Mouse (Mus musculus): ENCODE results near the gene Actn1.

Actn1 gene

DNA sequence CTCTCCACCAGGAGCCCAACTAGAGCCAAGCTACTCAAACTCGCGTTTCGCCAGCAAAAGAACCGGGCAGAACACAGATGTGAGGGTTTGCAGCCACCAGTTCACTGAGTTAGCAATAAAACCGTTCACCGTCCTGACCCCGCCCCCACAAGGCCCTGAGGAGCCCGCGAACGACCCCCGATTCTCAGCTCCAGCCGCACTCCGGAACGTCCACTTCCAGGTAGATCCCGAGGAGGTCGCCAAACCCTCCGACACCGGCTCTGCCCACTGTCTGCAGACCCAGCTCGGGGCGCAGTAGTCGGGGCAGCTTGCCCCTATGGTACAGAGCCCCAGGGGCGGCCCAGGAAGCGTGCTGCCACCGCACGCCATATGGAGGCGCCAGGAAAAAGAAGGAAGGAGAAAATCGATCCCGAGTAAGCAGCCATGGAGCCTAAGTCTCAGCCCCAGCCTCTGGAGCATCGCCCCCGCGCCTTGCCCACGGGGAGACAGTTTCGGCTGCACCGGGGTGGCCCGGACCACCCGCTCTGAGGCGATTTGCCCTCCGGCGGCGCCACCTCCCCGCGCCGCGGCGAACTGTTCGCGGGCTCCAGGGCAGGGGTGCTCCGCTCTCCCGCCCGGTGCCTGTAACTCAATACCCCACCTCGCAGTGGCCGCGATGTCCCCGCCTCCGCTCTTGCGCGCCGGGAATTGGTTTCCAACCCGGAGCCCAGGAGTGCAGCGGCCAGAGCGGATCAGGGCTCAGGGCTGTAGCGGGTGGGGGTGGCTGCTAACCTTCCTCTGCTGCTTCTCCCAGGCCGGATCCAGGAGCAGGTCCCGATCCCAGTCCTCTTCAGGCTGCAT is 735 bp downstream of the Actn1 start:
- peak; percentile 70 for DNase-seq (ENCODE audit: low read depth, low spot score)

GRCm38 (mm10) chr12:80258520-80259215 is 1.5 kb downstream of the Actn1 start:
- no peak for DNase-seq (ENCODE audit: low read depth, low spot score)

GRCm38 (mm10) chr12:80251978-80252377 is 8.2 kb downstream of the Actn1 start:
- DNase-seq (ENCODE audit: low read depth, low spot score) = no peak

- DNase-seq (ENCODE audit: low read depth, low spot score) = no peak
These were observed 8.6 kb downstream of the Actn1 start for GRCm38 (mm10) chr12:80251554-80251953.

DNA sequence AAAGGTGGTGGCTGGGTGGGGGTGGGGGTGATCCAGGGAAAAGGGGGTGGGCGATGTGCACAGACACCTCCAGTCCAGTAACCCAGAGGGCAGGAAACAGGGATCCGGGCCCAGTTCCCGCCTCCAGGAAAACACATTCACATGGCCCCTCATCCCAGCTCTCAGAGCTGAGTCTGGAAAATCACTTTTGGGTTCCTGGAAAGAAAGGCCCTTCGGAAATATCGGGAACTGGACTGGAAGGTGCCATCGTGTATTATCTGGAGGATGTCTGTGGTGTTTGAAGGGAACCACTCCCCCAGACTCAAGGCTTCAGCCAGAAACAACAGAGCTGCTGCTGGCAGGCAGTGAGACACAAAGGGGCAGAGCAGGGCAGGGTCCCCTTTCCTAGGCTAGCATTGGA is 10.6 kb downstream of the Actn1 start:
- no peak for DNase-seq (ENCODE audit: low read depth, low spot score)

GRCm38 (mm10) chr12:80247067-80247466 is 13.1 kb downstream of the Actn1 start:
- no peak for DNase-seq (ENCODE audit: low read depth, low spot score)

DNA sequence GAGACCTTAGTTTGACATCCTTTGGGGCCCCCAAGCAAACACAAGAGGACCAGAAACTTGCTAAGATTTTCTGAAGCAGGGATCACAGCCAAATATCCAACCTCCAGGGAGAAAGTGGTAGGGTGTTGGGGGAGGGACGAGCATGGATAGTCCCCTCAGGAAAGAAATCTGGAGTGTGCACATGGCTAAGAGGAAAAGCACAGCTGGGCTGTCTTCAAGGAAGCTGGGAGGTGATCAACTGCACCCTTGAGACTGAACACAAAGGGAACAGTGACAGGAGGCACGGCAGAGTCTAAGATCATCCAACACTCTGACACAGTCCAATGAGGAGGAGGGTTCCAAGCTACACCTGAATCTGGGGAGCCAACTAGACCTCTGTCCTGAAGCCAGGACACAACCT is 13.7 kb downstream of the Actn1 start:
- DNase-seq (ENCODE audit: low read depth, low spot score) = no peak

DNA sequence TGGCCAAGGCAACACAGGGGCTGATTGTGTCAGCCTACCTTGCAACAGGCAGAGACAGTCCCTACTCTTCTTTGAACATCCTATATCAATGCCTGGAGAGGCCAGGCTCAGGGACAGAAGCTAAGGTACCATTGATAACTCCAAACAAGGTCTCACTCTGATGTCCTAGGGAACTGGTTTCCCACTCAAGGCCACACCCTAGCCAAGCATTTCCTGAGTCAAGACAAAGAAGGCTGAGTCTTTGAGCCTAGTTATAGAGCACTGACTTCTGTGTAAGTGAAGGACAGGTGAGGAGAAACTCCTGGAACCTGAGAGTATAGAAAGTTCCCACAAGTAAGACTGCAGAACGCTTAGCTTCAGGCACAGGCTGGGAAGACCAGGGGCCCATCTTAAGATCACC is 15.4 kb downstream of the Actn1 start:
- no peak for DNase-seq (ENCODE audit: low read depth, low spot score)

DNA sequence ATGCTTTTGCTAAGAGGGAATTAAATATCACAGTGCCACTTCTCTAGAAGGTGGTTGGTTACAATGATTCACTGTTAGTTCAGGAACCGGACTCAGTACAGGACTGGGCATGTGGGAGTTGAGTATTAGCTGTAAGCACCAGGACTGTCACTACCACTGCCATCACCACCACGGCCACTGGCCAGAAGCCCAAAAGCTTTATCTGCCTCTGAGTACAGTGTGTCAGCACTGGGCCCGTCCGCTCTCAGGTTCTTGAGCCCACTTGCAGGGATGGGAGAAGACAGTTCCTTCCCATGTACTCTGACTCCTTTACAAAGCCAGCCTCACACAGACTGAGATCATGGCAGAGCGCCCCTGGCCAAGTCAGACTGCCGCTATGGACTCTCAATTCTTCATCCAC is 16.0 kb downstream of the Actn1 start:
- no peak for DNase-seq (ENCODE audit: low read depth, low spot score)

DNA sequence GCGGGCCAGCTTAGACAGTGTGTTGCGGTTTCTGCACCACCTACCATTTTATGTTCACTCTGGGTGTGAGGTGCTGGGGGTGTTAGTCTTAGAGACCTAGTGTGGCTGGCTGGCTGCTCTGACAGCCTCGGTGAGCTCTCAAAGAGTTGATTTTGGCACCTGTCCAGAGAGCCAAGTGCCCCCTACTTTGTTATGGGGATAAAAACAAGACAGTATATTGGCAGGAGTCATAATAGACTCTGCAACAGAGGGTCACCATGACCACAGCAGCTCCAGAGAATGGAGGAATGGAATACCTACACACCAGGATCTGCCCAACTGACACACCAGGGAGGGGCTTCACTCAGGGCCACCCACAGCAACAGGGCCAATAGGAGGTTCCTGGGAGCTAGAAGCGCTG is 16.8 kb downstream of the Actn1 start:
- DNase-seq (ENCODE audit: low read depth, low spot score) = no peak

GRCm38 (mm10) chr12:80239445-80239844 is 20.7 kb downstream of the Actn1 start:
- DNase-seq (ENCODE audit: low read depth, low spot score) = peak; percentile 96

DNA sequence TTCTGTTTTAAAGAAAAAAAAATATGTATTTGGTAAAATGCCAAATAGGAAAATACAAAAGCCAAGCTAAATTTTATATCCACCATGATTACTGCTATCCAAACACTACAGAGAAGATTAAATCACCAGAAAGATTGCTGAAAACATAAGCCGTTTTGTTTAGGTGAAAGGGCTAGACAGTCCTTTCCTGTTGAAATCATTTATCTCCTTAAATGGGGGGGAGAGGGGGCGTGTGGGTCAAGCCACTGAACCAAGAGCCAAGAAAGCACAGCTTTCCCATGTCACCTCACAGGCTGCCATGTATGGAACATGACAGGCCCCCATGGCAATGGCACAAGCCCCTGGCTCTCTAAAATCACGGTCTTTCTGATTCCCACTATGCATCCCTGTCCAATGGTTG is 21.6 kb downstream of the Actn1 start:
- DNase-seq (ENCODE audit: low read depth, low spot score) = no peak

GRCm38 (mm10) chr12:80235295-80235694 is 24.9 kb downstream of the Actn1 start:
- DNase-seq (ENCODE audit: low read depth, low spot score) = no peak

- DNase-seq (ENCODE audit: low read depth, low spot score) = no peak
These were observed 25.9 kb downstream of the Actn1 start for GRCm38 (mm10) chr12:80234226-80234625.

- no peak for DNase-seq (ENCODE audit: low read depth, low spot score)
These were observed 27.3 kb downstream of the Actn1 start for GRCm38 (mm10) chr12:80232840-80233218.

DNA sequence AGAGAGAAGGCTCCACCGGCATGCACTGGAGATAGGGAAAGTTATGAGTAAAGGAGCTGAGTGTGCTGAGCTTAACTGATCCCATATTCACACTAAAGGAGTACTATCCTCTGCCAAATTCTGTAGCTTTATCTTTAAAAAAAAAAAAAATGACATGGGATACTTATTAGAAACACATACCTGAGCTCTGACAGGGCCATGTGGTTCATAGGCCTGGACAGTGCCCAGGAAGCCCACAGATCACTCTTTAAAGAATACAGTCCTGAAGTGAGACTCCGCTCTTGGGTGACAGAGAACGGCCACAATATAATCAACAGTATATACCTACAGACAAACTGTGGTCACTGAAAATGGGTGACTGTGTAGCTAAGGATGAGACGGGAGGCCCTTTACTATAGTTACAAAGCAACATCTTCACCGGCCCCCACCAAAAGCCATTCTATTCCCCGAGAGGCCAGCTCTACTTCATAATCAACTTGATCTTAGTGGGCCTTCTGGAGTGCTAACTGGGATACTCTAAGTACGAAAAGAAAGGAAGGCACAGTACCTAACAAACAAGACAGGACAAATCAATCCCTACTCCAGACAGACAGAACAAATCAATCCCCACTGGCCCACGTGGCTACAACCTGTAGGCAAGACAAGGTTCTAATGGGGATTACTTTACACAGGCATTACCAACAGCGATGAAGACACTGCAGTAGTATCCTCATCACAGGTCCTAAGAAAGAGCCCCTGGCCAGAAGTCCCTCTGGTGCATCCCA is 27.9 kb downstream of the Actn1 start:
- no peak for DNase-seq (ENCODE audit: low read depth, low spot score)

- DNase-seq (ENCODE audit: low read depth, low spot score) = no peak
These were observed 28.9 kb downstream of the Actn1 start for GRCm38 (mm10) chr12:80231317-80231716.

DNA sequence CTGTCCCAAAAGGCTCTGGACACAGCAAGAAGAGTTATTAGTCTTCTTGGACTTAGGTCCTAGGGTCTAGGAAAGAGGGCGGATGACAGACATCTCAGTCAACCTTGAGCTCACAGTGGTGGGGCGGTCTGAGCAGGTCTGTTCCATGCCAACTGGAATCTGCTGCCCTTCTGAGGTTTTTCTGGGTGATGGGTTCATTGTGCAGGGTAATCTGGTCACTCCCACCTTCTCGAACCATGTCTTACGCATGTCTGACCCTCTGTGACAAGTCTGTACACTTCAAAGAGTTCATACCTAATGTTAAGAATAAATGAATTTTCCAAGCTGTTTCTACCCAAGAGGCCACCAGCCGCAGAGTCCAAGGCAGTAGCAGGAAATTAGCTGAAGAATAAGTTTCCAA is 29.3 kb downstream of the Actn1 start:
- DNase-seq (ENCODE audit: low read depth, low spot score) = no peak

- peak; percentile 83 for DNase-seq (ENCODE audit: low read depth, low spot score)
These were observed 30.0 kb downstream of the Actn1 start for GRCm38 (mm10) chr12:80230111-80230700.

DNA sequence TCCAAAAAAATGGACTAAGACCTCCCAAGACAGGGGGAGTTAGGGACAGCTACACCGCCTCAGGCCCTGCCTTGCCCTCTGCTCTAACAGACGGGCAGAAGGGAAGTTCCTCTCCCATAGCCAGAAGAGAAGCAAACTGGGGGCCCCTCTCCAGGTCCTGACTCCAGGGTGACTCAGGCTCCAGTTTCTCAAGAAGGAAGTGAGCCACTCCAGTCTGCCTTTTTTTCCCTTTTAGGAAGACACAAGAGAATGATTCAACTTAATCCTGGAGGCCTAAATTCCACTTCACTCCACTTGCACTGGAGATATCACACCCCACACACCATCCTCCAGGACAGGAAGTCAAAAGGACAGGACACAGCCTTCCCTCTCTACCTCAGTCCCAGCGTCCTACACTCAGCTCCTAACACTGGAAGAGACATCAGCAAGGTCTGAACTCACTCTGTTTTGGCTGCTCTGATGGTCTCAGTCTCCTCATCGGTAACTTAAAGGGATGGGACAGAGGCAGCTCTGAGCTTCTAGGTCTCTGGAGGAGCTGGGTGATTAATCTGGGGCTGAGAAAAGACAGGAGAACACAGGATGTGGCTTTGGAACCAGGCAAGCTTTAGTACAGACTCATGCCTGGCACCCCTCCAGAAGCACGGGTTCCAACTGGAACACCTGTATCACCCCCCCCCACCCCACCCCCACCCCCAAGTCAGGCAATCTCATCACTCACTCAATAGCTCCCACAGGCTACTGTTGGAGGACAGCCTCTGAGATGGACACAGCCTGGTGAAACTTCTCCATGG is 31.0 kb downstream of the Actn1 start:
- DNase-seq (ENCODE audit: low read depth, low spot score) = no peak

DNA sequence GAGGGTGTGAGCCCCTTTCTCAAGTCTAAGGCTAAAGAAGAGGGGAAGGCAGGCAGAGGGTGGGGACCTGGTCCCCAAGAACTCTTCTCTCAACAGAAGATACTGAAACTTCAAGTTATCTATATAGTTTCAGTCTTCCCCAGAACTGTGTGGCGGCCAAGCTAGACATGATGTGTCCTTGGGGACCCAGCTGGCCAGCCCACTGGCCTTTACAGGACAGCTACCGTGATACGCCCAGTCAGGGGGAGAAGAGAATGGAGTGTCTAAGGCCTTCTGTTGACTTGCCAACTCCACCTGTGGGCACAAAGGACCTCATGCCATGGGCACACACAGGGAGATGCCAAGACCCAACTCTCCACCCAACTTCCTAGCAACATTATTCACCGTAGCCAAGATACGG is 31.8 kb downstream of the Actn1 start:
- DNase-seq (ENCODE audit: low read depth, low spot score) = no peak
